Mouse (Mus musculus) embryo, embryonic 11 days (tissue): Measurements from ENCODE around the gene Ppp1r12a.
A peak's percentile ranks its signal among the peaks of the same experiment; 100 is the strongest.

Experiments used
- DNase-seq: peaks from one replicate; pipeline ENCODE4 v3.0.0-alpha.2; 2015

Gene Ppp1r12a

DNA sequence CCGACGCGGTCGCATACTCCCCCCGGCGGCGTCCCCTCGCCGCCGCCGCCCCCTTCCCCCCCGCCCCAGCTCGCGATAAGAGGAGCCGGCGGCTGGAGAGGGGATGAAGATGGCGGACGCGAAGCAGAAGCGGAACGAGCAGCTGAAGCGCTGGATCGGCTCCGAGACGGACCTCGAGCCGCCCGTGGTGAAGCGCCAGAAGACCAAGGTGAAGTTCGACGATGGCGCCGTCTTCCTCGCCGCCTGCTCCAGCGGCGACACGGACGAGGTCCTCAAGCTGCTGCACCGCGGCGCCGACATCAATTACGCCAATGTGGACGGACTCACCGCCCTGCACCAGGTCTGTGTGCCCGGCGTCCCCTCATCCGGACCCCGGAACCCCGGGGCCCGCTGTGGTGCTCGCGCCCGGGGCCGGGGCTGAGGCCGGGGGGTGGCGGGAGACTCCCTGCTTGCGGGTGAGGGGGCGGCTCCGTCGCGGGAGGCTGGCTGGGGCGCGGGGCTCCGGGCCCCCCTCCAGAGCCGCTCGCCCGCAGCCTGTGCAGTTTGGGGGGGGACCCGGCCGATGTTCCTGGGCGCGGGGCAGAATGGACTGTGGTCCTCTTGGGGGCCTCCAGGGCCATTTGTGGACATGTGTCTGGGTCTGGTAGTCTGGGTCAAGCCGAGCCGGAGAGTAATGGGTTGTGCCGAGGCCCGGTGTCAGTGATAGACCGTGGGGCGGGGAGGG, 466 bp downstream of the Ppp1r12a start:
- DNase-seq, result no peak

DNA sequence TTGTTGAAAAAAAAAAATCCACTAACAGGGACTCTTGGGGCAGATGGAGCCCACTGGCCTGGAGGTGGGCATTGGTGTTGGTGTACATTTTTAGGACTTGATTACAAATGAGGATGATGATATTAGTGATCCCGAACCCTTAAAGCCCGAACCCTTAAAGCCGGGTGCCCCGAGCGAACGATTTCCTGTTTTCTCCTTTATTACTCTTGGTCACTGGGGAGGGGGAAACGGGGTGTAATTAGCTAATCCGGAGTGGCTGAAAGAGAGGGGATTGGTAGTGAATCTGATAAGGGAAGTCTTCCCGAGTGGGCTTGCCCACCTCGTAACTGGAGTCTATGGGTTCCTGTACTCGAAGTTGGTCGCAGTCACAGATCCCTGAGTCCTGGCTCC, 1.0 kb downstream of the Ppp1r12a start:
- peak; percentile 45 for DNase-seq

DNA sequence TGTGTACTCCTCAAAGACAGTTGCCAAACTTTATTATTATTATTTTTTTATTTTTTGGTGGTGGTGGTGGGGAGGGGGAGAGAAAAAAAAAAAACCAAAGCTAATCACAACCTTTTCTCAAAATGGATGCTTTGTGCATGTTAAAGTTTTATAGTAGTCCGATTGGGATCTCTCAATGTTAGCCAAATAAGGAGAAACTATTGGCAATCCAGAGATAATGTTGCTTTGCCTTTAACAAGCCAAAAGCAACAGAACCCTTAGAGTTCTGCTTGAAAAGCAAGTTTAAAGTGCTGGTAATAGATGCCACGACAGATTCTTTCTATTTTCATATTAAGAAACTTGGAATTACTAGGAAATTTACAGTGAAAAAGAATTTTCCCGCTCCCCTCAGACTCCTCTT, 1.5 kb downstream of the Ppp1r12a start:
- no peak for DNase-seq

- DNase-seq, result no peak
Measured at GRCm38 (mm10) chr10:108167823-108168222, 5.8 kb downstream of the Ppp1r12a start.

DNA sequence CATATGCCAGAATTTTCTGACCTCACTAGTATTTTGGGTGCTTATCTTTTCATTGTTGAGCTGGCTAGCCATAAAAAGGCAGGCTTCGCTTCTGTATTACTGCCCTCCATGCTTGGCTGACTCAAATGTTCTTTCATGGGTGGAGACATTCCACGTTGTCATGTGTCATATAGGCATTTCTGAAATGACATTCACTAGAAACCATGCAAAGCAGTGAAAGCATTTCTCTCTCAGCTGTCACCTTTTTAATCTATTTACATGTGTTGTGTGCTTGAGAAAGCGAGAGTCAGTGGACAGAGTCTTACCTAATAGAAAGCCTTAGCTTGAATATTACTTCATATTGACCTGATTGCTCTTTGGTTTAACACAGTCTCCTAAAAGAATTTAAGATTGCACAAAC, 8.8 kb downstream of the Ppp1r12a start:
- no peak for DNase-seq

DNA sequence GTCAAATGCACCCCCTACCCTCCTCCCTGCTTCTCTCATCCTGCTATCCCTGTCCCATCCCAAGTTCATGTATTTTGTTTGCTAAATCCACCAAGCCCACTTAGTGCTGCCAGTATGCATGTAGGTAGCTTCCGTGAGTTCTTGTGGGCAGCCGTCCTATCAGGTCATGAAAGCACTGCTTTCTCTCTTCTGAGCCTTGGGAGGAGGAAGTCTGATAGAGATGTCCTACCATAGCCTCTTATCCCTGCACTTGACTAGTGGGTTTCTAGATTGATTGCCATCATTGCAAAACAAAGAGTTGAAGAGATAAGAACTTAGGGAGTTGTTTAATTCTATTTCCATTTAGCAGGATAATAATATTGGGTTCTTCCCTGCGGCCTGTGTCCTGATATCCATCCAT, 9.6 kb downstream of the Ppp1r12a start:
- no peak for DNase-seq

GRCm38 (mm10) chr10:108172817-108173563, 11.0 kb downstream of the Ppp1r12a start:
- no peak for DNase-seq

DNA sequence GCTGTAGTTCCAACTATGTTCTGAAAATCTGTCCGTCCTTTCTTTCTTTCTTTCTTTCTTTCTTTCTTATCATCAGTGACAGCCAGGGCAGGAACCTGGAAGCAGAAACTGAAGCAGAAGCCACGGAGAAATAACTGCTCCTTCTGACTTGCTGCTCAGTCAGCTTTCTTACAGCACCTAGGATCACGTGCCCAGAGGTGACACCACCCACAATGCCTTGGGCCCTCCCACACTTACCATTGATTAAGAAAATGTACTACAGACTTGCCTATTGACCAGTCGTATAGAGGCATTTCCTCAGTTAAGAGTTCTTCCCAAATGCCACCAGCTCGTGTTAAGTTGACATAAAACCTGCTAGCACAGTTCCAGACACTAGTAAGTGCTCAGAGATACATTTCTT, 12.1 kb downstream of the Ppp1r12a start:
- no peak for DNase-seq

DNA sequence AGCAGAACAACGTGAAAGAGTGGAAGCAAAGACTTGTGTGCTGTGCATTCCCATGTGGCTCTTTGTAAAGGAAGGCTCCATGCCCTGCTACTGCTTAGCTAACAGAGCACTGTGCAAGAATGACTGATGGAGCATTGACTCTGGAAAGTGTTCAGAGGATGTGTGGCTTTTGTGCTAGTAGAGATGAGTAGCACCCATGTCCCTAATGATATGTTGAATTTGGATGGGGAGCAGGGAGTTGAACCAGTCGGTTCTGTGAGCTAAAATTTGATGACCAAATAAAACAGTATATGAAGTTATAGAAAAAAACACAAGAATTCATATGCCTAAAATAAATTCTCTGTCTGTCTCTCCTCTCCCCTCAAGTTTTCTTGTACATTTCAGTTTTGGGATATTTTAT, 13.9 kb downstream of the Ppp1r12a start:
- no peak for DNase-seq

GRCm38 (mm10) chr10:108178285-108178848, 16.4 kb downstream of the Ppp1r12a start:
- DNase-seq, result no peak

DNA sequence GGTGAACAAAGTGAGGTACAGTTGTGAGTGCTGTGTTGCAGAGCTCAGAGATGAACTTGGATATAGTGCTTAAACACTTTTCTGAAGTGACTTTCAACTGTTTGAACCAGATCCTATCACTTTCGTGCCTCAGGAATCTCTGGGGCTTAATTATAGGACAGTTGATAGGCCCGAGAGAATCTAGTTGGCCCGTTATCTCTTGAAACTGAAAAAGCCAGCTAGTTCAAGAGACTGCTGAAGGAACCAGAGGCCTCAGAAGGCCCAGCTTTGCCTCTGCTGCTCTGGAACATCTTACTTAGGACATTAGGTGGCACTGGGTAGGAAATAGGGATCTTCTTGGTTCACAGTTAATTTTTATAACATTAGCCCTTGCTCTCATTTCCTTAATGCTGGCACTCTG, 17.4 kb downstream of the Ppp1r12a start:
- no peak for DNase-seq

- no peak for DNase-seq
Measured at GRCm38 (mm10) chr10:108180313-108180712, 18.3 kb downstream of the Ppp1r12a start.

DNA sequence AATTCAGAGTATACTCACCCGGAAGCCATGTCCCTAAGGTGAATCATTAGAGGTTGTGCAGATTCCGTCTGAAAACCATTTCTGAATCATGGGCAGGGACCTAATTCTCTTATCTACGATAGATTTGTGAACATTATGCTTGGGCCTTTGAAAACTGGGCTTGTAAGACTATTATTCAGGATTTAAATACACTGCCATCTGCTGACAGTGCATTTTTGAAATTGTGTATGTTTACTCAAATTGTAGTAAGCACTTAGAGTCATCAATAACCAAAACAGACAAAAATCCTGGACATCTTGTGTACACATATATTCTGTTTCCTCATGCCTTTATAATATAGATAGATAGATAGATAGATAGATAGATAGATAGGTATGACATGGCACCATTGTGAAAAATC, 19.9 kb downstream of the Ppp1r12a start:
- no peak for DNase-seq

DNA sequence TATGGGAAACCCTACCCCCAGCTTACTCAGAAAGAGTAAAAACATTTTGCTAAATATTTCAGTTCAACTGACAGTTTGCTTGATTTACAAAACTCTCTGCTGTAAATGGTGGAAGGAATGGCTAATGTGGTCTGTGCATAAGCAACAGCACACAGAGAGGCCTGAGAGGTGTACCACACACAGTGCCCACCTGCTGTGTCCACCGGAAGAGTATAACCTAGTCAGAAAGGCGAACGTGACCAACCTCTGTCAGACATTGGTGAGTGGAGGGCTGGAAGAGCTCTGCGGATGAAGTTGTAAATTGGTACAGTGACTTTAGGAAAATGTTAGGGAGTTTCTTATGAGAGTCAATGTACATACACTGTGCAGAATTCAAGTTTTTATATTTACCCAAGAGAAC, 20.4 kb downstream of the Ppp1r12a start:
- no peak for DNase-seq

DNA sequence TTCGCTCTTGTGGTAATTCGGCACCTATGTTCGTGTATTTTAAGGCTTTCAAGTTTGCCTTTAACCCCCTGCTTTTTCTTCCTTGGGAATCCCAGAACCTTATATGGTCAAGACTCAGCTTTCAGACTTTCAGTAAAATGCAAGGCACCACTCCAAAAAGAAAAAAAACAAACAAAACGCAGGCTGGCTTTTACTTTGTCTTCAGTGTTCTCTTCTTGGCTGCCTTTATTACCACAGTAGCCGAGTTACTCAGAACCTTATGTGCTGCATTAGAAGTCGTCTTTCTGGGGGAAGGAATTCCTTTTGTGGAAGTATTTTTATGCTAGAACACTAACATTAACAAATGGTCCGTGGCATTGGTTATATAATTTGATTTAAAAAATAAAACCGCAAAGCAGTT, 22.8 kb downstream of the Ppp1r12a start:
- no peak for DNase-seq

- DNase-seq, result no peak
Measured at GRCm38 (mm10) chr10:108185265-108185664, 23.3 kb downstream of the Ppp1r12a start.

GRCm38 (mm10) chr10:108189303-108189702, 27.3 kb downstream of the Ppp1r12a start:
- no peak for DNase-seq

GRCm38 (mm10) chr10:108189986-108190385, 28.0 kb downstream of the Ppp1r12a start:
- DNase-seq, result no peak

GRCm38 (mm10) chr10:108190626-108191025, 28.6 kb downstream of the Ppp1r12a start:
- DNase-seq, result no peak

- no peak for DNase-seq
Measured at GRCm38 (mm10) chr10:108191381-108191787, 29.4 kb downstream of the Ppp1r12a start.

- DNase-seq, result no peak
Measured at GRCm38 (mm10) chr10:108192306-108192705, 30.3 kb downstream of the Ppp1r12a start.

GRCm38 (mm10) chr10:108196124-108196523, 34.1 kb downstream of the Ppp1r12a start:
- no peak for DNase-seq

GRCm38 (mm10) chr10:108197498-108197897, 35.5 kb downstream of the Ppp1r12a start:
- no peak for DNase-seq

DNA sequence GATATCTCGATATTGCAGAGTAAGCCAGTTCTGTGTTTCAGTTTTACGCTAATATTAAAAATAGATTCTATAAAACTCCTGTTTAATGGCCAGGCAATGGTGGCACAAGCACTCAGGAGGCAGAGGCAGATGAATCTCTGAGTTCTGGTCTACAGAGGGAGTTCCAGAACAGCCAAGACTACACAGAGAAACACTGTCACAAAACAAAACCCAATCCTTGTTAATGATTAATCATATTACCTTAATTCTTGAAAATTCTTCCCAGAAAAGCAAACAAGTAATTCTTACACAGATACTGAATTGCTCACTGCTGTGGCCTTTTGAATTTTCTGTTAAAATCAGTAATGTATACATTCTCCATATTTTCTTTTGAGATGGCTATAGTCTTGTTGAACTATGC, 37.0 kb downstream of the Ppp1r12a start:
- no peak for DNase-seq
